Mouse (Mus musculus) adrenal gland, adult (tissue): ENCODE measurements at regions not wholly inside any gene's neighbourhood (a gene's known extent, or its start where the extent isn't known, plus 50 kb on each side); places are given as distances from the start of the nearest gene placed in this dataset.

Source experiments
- DNase-seq, 2 experiments: peaks; one replicate each; pipeline ENCODE4 v3.0.0; 2022 to 2023; ENCODE audit warnings: low spot score in 1 of 2; ENCODE audit not compliant: inconsistent age in 2 of 2

- peak; percentile 83 to 92 for DNase-seq
Measured at GRCm38 (mm10) chr9:102782926-102783850, 51.5 kb upstream of the Ryk start.

DNA sequence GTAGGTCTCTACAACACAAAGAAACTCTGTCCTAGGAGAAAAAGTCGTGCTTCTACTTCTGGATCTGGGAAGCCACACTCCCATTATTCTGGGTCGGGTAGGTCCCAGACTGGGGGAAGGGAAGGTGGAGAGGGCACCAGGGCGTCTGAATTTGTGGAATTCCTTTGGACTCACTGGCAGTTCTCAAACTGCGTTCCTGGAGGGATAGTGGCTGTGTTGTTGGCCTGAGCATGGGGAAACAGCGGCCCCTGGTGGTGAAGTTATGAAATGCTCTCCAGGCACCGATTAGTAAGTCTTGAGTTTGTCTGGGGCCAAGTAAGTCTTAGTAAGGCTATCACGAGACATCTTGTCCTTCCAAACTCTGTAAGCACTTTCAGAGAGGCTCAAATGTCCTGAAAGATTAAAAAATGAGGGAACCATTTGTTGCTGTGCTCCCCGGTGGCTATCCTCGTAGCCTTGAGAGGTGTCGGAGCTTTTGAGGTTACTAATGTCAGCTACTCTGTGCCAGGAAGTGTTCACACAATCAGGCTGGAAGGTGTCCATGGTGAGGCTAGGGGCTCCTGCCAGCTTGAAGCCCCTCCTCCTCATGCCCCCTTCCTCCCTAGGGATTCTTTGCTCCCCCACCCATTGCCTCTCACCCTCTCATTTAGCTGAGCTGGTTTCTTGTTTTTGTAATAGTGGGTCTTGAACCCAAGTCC is 50.2 kb upstream of the Ryk start:
- peak; percentile 92 to 98 for DNase-seq
